Mouse (Mus musculus): Measurements from ENCODE around the gene Tex37. TPM values are rescaled to one million over a fixed set of nuclear protein-coding genes. Genes with fewer than 3 reads are reported as not detected.

The Tex37 gene
- polyA plus RNA-seq, 1 experiment: not detected

- Histone ChIP-seq H3K27ac (ENCODE audit: insufficient read depth, low read depth, low read length) (no peak overlapping the region), H3K4me3 (ENCODE audit: insufficient read depth, low read depth, low read length) (no peak overlapping the region), H3K4me1 (ENCODE audit: control insufficient read depth, insufficient read depth, low read length) (peaks cover 12% of the 10 kb centered on the region)
- WGBS: 6% methylated on average over 14 of the region's 14 CpGs
- no peak for TF ChIP-seq POLR2A (IDR thresholded peaks at IDR 0.05; ENCODE audit: insufficient read depth, low read depth, low read length)
Observed at GRCm38 (mm10) chr6:70955291-70955800, 36.6 kb upstream of the Tex37 start.

GRCm38 (mm10) chr6:70954040-70954439 lies 35.3 kb upstream of the Tex37 start:
- Histone ChIP-seq H3K27ac (ENCODE audit: insufficient read depth, low read depth, low read length) (no peak overlapping the region), H3K4me1 (ENCODE audit: control insufficient read depth, insufficient read depth, low read length) (peaks cover 12% of the 10 kb centered on the region), H3K4me3 (ENCODE audit: insufficient read depth, low read depth, low read length) (no peak overlapping the region)
- WGBS: 14% methylated on average over 6 of the region's 6 CpGs
- TF ChIP-seq POLR2A (IDR thresholded peaks at IDR 0.05; ENCODE audit: insufficient read depth, low read depth, low read length) (no peak), CTCF (IDR thresholded peaks at IDR 0.05; ENCODE audit: insufficient read depth, low read depth, low read length) (no peak)

GRCm38 (mm10) chr6:70953274-70953673 lies 34.5 kb upstream of the Tex37 start:
- WGBS: 78% methylated on average over 7 of the region's 7 CpGs
- TF ChIP-seq POLR2A (IDR thresholded peaks at IDR 0.05; ENCODE audit: insufficient read depth, low read depth, low read length) (no peak), CTCF (IDR thresholded peaks at IDR 0.05; ENCODE audit: insufficient read depth, low read depth, low read length) (no peak)
- Histone ChIP-seq H3K27ac (ENCODE audit: insufficient read depth, low read depth, low read length) (no peak overlapping the region), H3K4me3 (ENCODE audit: insufficient read depth, low read depth, low read length) (no peak overlapping the region), H3K4me1 (ENCODE audit: control insufficient read depth, insufficient read depth, low read length) (peaks cover 12% of the 10 kb centered on the region)

GRCm38 (mm10) chr6:70931801-70932200 lies 13.1 kb upstream of the Tex37 start:
- no peak overlapping the region for H3K27ac ChIP-seq (ENCODE audit: insufficient read depth, low read depth, low read length)
- H3K4me3 ChIP-seq (ENCODE audit: insufficient read depth, low read depth, low read length): no peak overlapping the region
- 89% methylated on average over 2 of the region's 2 CpGs for WGBS
- TF ChIP-seq POLR2A (IDR thresholded peaks at IDR 0.05; ENCODE audit: insufficient read depth, low read depth, low read length): no peak
- no peaks in the 10 kb centered on the region for H3K4me1 ChIP-seq (ENCODE audit: control insufficient read depth, insufficient read depth, low read length)

GRCm38 (mm10) chr6:70921274-70922074 lies 2.7 kb upstream of the Tex37 start:
- no peak for TF ChIP-seq POLR2A (IDR thresholded peaks at IDR 0.05; ENCODE audit: insufficient read depth, low read depth, low read length)
- TF ChIP-seq CTCF (IDR thresholded peaks at IDR 0.05; ENCODE audit: insufficient read depth, low read depth, low read length): peak; percentile 49; the same call in 1 of the 2 replicates
- WGBS: 22% methylated on average over 22 of the region's 22 CpGs
- H3K4me3 ChIP-seq (ENCODE audit: insufficient read depth, low read depth, low read length): no peak overlapping the region
- H3K4me1 ChIP-seq (ENCODE audit: control insufficient read depth, insufficient read depth, low read length): peaks cover 6% of the 10 kb centered on the region; the same call in 1 of the 2 replicates
- H3K27ac ChIP-seq (ENCODE audit: insufficient read depth, low read depth, low read length): no peak overlapping the region

GRCm38 (mm10) chr6:70912396-70912765 lies 6.3 kb downstream of the Tex37 start:
- TF ChIP-seq POLR2A (IDR thresholded peaks at IDR 0.05; ENCODE audit: insufficient read depth, low read depth, low read length) (no peak), CTCF (IDR thresholded peaks at IDR 0.05; ENCODE audit: insufficient read depth, low read depth, low read length) (no peak)
- Histone ChIP-seq H3K4me1 (ENCODE audit: control insufficient read depth, insufficient read depth, low read length) (no peaks in the 10 kb centered on the region; the same call in 1 of the 2 replicates), H3K4me3 (ENCODE audit: insufficient read depth, low read depth, low read length) (no peak overlapping the region), H3K27ac (ENCODE audit: insufficient read depth, low read depth, low read length) (no peak overlapping the region)
- 67% methylated on average over 7 of the region's 7 CpGs for WGBS

- WGBS: 9% methylated on average over 20 of the region's 20 CpGs
- no peak for TF ChIP-seq CTCF (IDR thresholded peaks at IDR 0.05; ENCODE audit: insufficient read depth, low read depth, low read length)
- TF ChIP-seq POLR2A (IDR thresholded peaks at IDR 0.05; ENCODE audit: insufficient read depth, low read depth, low read length): no peak
- Histone ChIP-seq H3K27ac (ENCODE audit: insufficient read depth, low read depth, low read length) (no peak overlapping the region), H3K4me1 (ENCODE audit: control insufficient read depth, insufficient read depth, low read length) (no peaks in the 10 kb centered on the region; the same call in 1 of the 2 replicates), H3K4me3 (ENCODE audit: insufficient read depth, low read depth, low read length) (no peak overlapping the region)
Observed at GRCm38 (mm10) chr6:70911668-70912395, 6.9 kb downstream of the Tex37 start.

GRCm38 (mm10) chr6:70910285-70910684 lies 8.4 kb downstream of the Tex37 start:
- TF ChIP-seq CTCF (IDR thresholded peaks at IDR 0.05; ENCODE audit: insufficient read depth, low read depth, low read length) (no peak), POLR2A (IDR thresholded peaks at IDR 0.05; ENCODE audit: insufficient read depth, low read depth, low read length) (no peak)
- Histone ChIP-seq H3K27ac (ENCODE audit: insufficient read depth, low read depth, low read length) (no peak overlapping the region), H3K4me3 (ENCODE audit: insufficient read depth, low read depth, low read length) (no peak overlapping the region), H3K4me1 (ENCODE audit: control insufficient read depth, insufficient read depth, low read length) (no peaks in the 10 kb centered on the region; the same call in 1 of the 2 replicates)
- WGBS: 77% methylated on average over 4 of the region's 4 CpGs

GRCm38 (mm10) chr6:70909572-70909971 lies 9.2 kb downstream of the Tex37 start:
- Histone ChIP-seq H3K4me1 (ENCODE audit: control insufficient read depth, insufficient read depth, low read length) (no peaks in the 10 kb centered on the region; the same call in 1 of the 2 replicates), H3K4me3 (ENCODE audit: insufficient read depth, low read depth, low read length) (no peak overlapping the region), H3K27ac (ENCODE audit: insufficient read depth, low read depth, low read length) (no peak overlapping the region)
- 96% methylated on average over 7 of the region's 7 CpGs for WGBS
- TF ChIP-seq POLR2A (IDR thresholded peaks at IDR 0.05; ENCODE audit: insufficient read depth, low read depth, low read length): no peak
- TF ChIP-seq CTCF (IDR thresholded peaks at IDR 0.05; ENCODE audit: insufficient read depth, low read depth, low read length): no peak
